Mouse (Mus musculus): Measurements from ENCODE around the gene Gpc2.

GRCm38 (mm10) chr5:138279585-138280424 lies at the start of gene Gpc2, which contains the start of the genes Gm43720 and Stag3:
- TF ChIP-seq CTCF (IDR thresholded peaks at IDR 0.05; ENCODE audit: low read depth, low read length) (no peak), POLR2A (IDR thresholded peaks at IDR 0.05; ENCODE audit: borderline replicate concordance, low read depth, low read length) (no peak)

Data from bone marrow macrophage, adult 2 months (primary cell).